Mouse (Mus musculus): ENCODE data around the gene Cdh3. TPM values are rescaled to one million over a fixed set of nuclear protein-coding genes. Genes with fewer than 3 reads are reported as not detected.

Cdh3 gene
- total and polyA plus RNA-seq, 3 experiments = not detected

DNA sequence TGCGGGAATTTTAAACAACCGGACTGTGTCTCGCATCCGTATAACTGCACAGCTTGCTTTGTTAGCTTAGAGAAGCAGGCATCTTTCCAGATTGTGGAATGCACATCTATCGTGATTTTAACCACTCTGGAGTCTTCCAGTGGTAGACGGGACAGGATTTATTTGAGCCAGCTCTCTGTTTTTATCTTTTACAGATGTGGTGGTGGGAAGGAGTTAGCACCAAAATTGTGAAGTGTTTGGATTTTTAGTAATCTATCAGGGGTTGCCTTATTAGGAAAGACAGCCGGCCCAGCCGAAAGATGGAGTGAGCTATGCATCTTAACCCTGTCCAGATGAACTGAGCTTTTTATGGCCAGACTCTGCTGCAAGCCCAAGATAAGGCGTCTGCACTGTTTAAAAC, 11.2 kb downstream of the Cdh3 start:
- H3K27ac ChIP-seq (ENCODE audit: control insufficient read depth, low read depth, low read length) = no peak overlapping the region
- no peaks in the 10 kb centered on the region for H3K36me3 ChIP-seq (ENCODE audit: control insufficient read depth in 1 of 2, insufficient read depth in 2 of 2, low read length in 2 of 2)
- no peak overlapping the region for H3K9ac ChIP-seq (ENCODE audit: control insufficient read depth, low read depth, low read length, poor library complexity, severe bottlenecking)
- H3K79me2 ChIP-seq (ENCODE audit: control insufficient read depth, insufficient read depth, low read length, poor library complexity) = no peaks in the 10 kb centered on the region
- DNase-seq (ENCODE audit: low read depth, low spot score) = no peak
- H3K4me3 ChIP-seq (ENCODE audit: control insufficient read depth in 1 of 2, insufficient read depth in 1 of 2, low read depth in 2 of 2, low read length in 2 of 2) = no peak overlapping the region
- no peak for TF ChIP-seq SIN3A (IDR thresholded peaks at IDR 0.05; ENCODE audit: low read length)
- TF ChIP-seq KAT2A (conservative IDR thresholded peaks at IDR 0.05; ENCODE audit: low read depth, low read length) = no peak
- TF ChIP-seq MAZ (IDR thresholded peaks at IDR 0.05; ENCODE audit: low read depth, low read length) = no peak
- TF ChIP-seq EP300 (IDR thresholded peaks at IDR 0.05; ENCODE audit: low read depth in 1 of 2, low read length in 2 of 2) = no peak
- TF ChIP-seq MEF2A (IDR thresholded peaks at IDR 0.05; ENCODE audit: extremely low read depth, insufficient replicate concordance, low read depth, low read length, poor library complexity, severe bottlenecking) = no peak
- no peaks in the 10 kb centered on the region for H3K4me1 ChIP-seq (ENCODE audit: control insufficient read depth in 1 of 2, insufficient read depth in 2 of 2, low read length in 2 of 2)
- H3K9me3 ChIP-seq (replicated peaks; ENCODE audit: insufficient read depth, low read length) = no peaks in the 10 kb centered on the region
- H3K27me3 ChIP-seq (ENCODE audit: control insufficient read depth in 1 of 2, insufficient read depth in 2 of 2, low read length in 2 of 2) = no peaks in the 10 kb centered on the region

DNA sequence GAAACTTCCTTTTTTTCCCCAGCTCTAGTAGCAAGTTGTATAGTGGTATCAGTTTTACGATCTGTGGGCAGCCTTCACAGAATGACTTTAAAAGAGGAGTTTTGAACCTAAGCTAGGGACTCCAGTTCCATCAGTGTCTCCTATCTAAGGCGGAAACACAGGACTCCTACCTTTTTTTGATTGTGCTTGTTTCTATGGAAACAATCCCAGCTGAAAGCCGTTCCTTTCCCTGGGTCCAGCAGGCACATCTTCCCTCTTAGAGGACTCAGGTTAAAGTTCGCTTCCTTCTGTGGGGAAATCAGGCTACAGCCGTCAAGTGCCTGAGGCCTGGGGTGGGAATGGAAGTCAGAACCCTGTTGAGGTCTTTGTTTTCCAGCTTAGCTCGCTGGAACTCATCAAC, 16.0 kb downstream of the Cdh3 start:
- TF ChIP-seq RAD21 (IDR thresholded peaks at IDR 0.05; ENCODE audit: low read depth, low read length) (no peak), E2F4 (IDR thresholded peaks at IDR 0.05; ENCODE audit: borderline replicate concordance, low read depth, low read length) (no peak), POLR2A (IDR thresholded peaks at IDR 0.05; ENCODE audit: control insufficient read depth in 1 of 2, insufficient read depth in 1 of 2, low read depth in 1 of 2, low read length in 2 of 2, poor library complexity in 1 of 2) (no peak), BHLHE40 (IDR thresholded peaks at IDR 0.05; ENCODE audit: borderline replicate concordance, low read depth, low read length) (no peak), MYC (IDR thresholded peaks at IDR 0.05; ENCODE audit: low read depth, low read length) (no peak), GATA1 (IDR thresholded peaks at IDR 0.05; ENCODE audit: low read depth, low read length) (no peak), KAT2A (conservative IDR thresholded peaks at IDR 0.05; ENCODE audit: low read depth, low read length) (no peak), SIN3A (IDR thresholded peaks at IDR 0.05; ENCODE audit: low read length) (no peak)
- Histone ChIP-seq H3K9ac (ENCODE audit: control insufficient read depth, low read depth, low read length, poor library complexity, severe bottlenecking) (no peak overlapping the region), H3K27ac (ENCODE audit: control insufficient read depth, low read depth, low read length) (no peak overlapping the region), H3K9me3 (replicated peaks; ENCODE audit: insufficient read depth, low read length) (no peaks in the 10 kb centered on the region), H3K27me3 (ENCODE audit: control insufficient read depth in 1 of 2, insufficient read depth in 2 of 2, low read length in 2 of 2) (no peaks in the 10 kb centered on the region), H3K36me3 (ENCODE audit: control insufficient read depth in 1 of 2, insufficient read depth in 2 of 2, low read length in 2 of 2) (no peaks in the 10 kb centered on the region), H3K4me1 (ENCODE audit: control insufficient read depth in 1 of 2, insufficient read depth in 2 of 2, low read length in 2 of 2) (no peaks in the 10 kb centered on the region), H3K79me2 (ENCODE audit: control insufficient read depth, insufficient read depth, low read length, poor library complexity) (no peaks in the 10 kb centered on the region), H3K4me3 (ENCODE audit: control insufficient read depth in 1 of 2, insufficient read depth in 1 of 2, low read depth in 2 of 2, low read length in 2 of 2) (no peak overlapping the region)
- DNase-seq (ENCODE audit: low read depth, low spot score) = no peak

DNA sequence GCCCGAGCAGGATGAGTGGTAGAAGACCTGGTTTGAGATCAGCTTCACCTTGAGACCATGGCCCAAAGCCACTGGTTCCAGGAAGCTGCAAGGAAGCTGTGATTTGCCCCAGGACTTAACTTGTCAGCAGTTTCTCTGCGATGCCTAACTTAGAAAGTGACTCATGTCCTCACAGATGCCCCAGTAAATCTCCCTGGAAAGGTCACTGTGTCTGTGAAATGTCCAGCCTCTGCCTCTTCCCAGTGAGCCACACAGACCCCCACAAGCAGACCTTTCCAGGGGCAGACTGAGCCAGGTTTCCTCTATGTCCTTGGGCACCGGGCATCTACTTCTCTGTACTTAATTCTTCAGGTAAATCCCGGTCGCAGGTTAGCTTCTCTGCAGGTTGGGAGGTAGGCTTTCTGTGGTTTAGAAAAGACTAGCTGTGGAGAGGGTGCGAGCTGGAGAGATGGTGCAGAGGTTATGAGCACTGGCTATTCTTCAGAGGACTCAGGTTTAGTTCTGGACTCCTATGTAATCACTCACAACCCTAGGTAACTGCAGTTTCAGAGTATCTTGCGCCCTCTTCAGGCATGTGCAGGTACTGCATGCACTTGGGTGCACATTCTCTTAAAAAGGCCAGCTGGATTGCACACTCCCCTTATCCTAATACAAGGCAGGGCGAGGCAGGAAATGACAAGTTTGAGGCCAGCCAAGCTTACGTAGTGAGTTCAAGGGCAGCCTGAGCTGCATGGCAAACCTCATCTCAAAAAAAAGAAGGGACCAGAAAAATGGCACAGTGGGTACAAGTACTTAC, 16.7 kb downstream of the Cdh3 start:
- Histone ChIP-seq H3K9ac (ENCODE audit: control insufficient read depth, low read depth, low read length, poor library complexity, severe bottlenecking) (no peak overlapping the region), H3K27ac (ENCODE audit: control insufficient read depth, low read depth, low read length) (no peak overlapping the region), H3K27me3 (ENCODE audit: control insufficient read depth in 1 of 2, insufficient read depth in 2 of 2, low read length in 2 of 2) (no peaks in the 10 kb centered on the region), H3K79me2 (ENCODE audit: control insufficient read depth, insufficient read depth, low read length, poor library complexity) (no peaks in the 10 kb centered on the region), H3K36me3 (ENCODE audit: control insufficient read depth in 1 of 2, insufficient read depth in 2 of 2, low read length in 2 of 2) (no peaks in the 10 kb centered on the region), H3K4me3 (ENCODE audit: control insufficient read depth in 1 of 2, insufficient read depth in 1 of 2, low read depth in 2 of 2, low read length in 2 of 2) (no peak overlapping the region), H3K4me1 (ENCODE audit: control insufficient read depth in 1 of 2, insufficient read depth in 2 of 2, low read length in 2 of 2) (no peaks in the 10 kb centered on the region), H3K9me3 (replicated peaks; ENCODE audit: insufficient read depth, low read length) (no peaks in the 10 kb centered on the region)
- TF ChIP-seq MAX (IDR thresholded peaks at IDR 0.05; ENCODE audit: low read length) (no peak), CTCF (IDR thresholded peaks at IDR 0.05 in 2 of 3, conservative IDR thresholded peaks at IDR 0.05 in 1 of 3; ENCODE audit: control insufficient read depth in 1 of 3, insufficient read depth in 1 of 3, low read depth in 2 of 3, low read length in 3 of 3, poor library complexity in 1 of 3, severe bottlenecking in 1 of 3) (peak; percentile 42 to 72 (median 44))
- DNase-seq (ENCODE audit: low read depth, low spot score) = peak; percentile 17

Measured in MEL (cell line).